Mouse (Mus musculus): ENCODE results near the gene Uxs1.

- no peak for TF ChIP-seq POLR2A (IDR thresholded peaks at IDR 0.05; ENCODE audit: borderline replicate concordance, low read depth, low read length)
- no peak for TF ChIP-seq CTCF (IDR thresholded peaks at IDR 0.05; ENCODE audit: low read depth, low read length)
These were observed 44.4 kb downstream of the Uxs1 start for GRCm38 (mm10) chr1:43783186-43783585.
